Mouse (Mus musculus) ES-Bruce4 (cell line): ENCODE data around the gene BC004004. TPM values are rescaled to one million over a fixed set of nuclear protein-coding genes. Genes with fewer than 3 reads are reported as not detected.

Experiments used
- H3K27ac ChIP-seq: 2 replicates; pipeline ENCODE4 v1.5.1; 2012; ENCODE audit warnings: low read length, inconsistent platforms; ENCODE audit not compliant: insufficient read depth
- H3K27me3 ChIP-seq: 2 replicates; pipeline ENCODE4 v1.6.1; 2012; ENCODE audit warnings: mild to moderate bottlenecking, low read length, inconsistent platforms; ENCODE audit not compliant: control insufficient read depth, poor library complexity, insufficient read depth, severe bottlenecking
- H3K36me3 ChIP-seq: 2 replicates; pipeline ENCODE4 v1.6.1; 2012; ENCODE audit warnings: inconsistent platforms, mild to moderate bottlenecking, low read length, moderate library complexity; ENCODE audit not compliant: control insufficient read depth, poor library complexity, insufficient read depth, severe bottlenecking
- H3K4me1 ChIP-seq: one replicate; pipeline ENCODE4 v1.8.1; 2011; ENCODE audit warnings: low read length; ENCODE audit not compliant: control insufficient read depth, insufficient read depth
- H3K4me3 ChIP-seq: 2 replicates; pipeline ENCODE4 v1.5.1; 2011; ENCODE audit warnings: low read depth, mild to moderate bottlenecking, low read length
- H3K9ac ChIP-seq: 2 replicates; pipeline ENCODE4 v1.6.1; 2012; ENCODE audit warnings: low read depth, mild to moderate bottlenecking, inconsistent platforms; ENCODE audit not compliant: poor library complexity, severe bottlenecking
- H3K9me3 ChIP-seq: replicated peaks from 2 replicates; pipeline ENCODE4 v1.6.1; 2012; ENCODE audit warnings: mild to moderate bottlenecking, low read length, inconsistent platforms; ENCODE audit not compliant: control insufficient read depth, poor library complexity, insufficient read depth, severe bottlenecking
- CTCF ChIP-seq: IDR thresholded peaks from one replicate; pipeline ENCODE4 v1.8.1; 2011; ENCODE audit warnings: low read depth, low read length
- EP300 ChIP-seq: IDR thresholded peaks from 2 replicates; pipeline ENCODE4 v1.6.1; 2011; ENCODE audit warnings: low read depth, low read length; ENCODE audit not compliant: insufficient read depth
- POLR2A ChIP-seq: IDR thresholded peaks from one replicate; pipeline ENCODE4 v1.8.1; 2011; ENCODE audit warnings: low read length; ENCODE audit not compliant: insufficient read depth
- polyA plus RNA-seq: library from polyadenylated mRNA; stranded (reverse); fragments of >200 nt; gene quantifications from 2 replicates; pipeline ENCODE4 v1.2.4, GENCODE M21; 2011; ENCODE audit warnings: low read depth; ENCODE audit not compliant: missing spikeins, insufficient read depth, insufficient read length

BC004004 gene
- polyA plus RNA-seq, 1 experiment, result 54.0 TPM

GRCm38 (mm10) chr17:29332186-29332685, 63.6 kb downstream of the BC004004 start:
- H3K36me3 ChIP-seq, result no peaks in the 10 kb centered on the region
- H3K9me3 ChIP-seq, result no peaks in the 10 kb centered on the region
- H3K9ac ChIP-seq, result no peak overlapping the region
- no peak for TF ChIP-seq CTCF
- TF ChIP-seq POLR2A, result no peak
- TF ChIP-seq EP300, result no peak
- H3K4me1 ChIP-seq, result peaks cover 5% of the 10 kb centered on the region
- no peaks in the 10 kb centered on the region for H3K27me3 ChIP-seq
- H3K4me3 ChIP-seq, result no peak overlapping the region
- no peak overlapping the region for H3K27ac ChIP-seq

GRCm38 (mm10) chr17:29336266-29336990, 67.8 kb downstream of the BC004004 start:
- H3K4me3 ChIP-seq, result no peak overlapping the region
- TF ChIP-seq CTCF (no peak), POLR2A (no peak), EP300 (no peak)
- H3K4me1 ChIP-seq, result peaks cover 1% of the 10 kb centered on the region
- no peaks in the 10 kb centered on the region for H3K36me3 ChIP-seq
- H3K9me3 ChIP-seq, result no peaks in the 10 kb centered on the region
- no peaks in the 10 kb centered on the region for H3K27me3 ChIP-seq
- no peak overlapping the region for H3K27ac ChIP-seq
- no peak overlapping the region for H3K9ac ChIP-seq

- H3K4me1 ChIP-seq, result peaks cover 3% of the 10 kb centered on the region
- no peak overlapping the region for H3K9ac ChIP-seq
- TF ChIP-seq EP300, result no peak
- H3K4me3 ChIP-seq, result no peak overlapping the region
- no peaks in the 10 kb centered on the region for H3K36me3 ChIP-seq
- H3K27me3 ChIP-seq, result no peaks in the 10 kb centered on the region
- no peak overlapping the region for H3K27ac ChIP-seq
- H3K9me3 ChIP-seq, result no peaks in the 10 kb centered on the region
Measured at GRCm38 (mm10) chr17:29337979-29338823, 69.6 kb downstream of the BC004004 start.

GRCm38 (mm10) chr17:29339170-29339768, 70.7 kb downstream of the BC004004 start:
- H3K27ac ChIP-seq, result no peak overlapping the region
- TF ChIP-seq EP300 (no peak), POLR2A (no peak), CTCF (no peak)
- no peaks in the 10 kb centered on the region for H3K9me3 ChIP-seq
- H3K36me3 ChIP-seq, result no peaks in the 10 kb centered on the region
- no peak overlapping the region for H3K9ac ChIP-seq
- H3K4me1 ChIP-seq, result peaks cover 3% of the 10 kb centered on the region
- no peak overlapping the region for H3K4me3 ChIP-seq
- no peaks in the 10 kb centered on the region for H3K27me3 ChIP-seq

- no peak overlapping the region for H3K27ac ChIP-seq
- H3K27me3 ChIP-seq, result no peaks in the 10 kb centered on the region
- H3K4me1 ChIP-seq, result peaks cover 3% of the 10 kb centered on the region
- 0 out of 2 replicates have a peak, but pooled peaks cover 2% of the 10 kb centered on the region for H3K36me3 ChIP-seq
- no peak overlapping the region for H3K4me3 ChIP-seq
- no peaks in the 10 kb centered on the region for H3K9me3 ChIP-seq
- H3K9ac ChIP-seq, result no peak overlapping the region
- no peak for TF ChIP-seq CTCF
- no peak for TF ChIP-seq EP300
- TF ChIP-seq POLR2A, result no peak
Measured at GRCm38 (mm10) chr17:29340406-29341261, 72.0 kb downstream of the BC004004 start.
